Mouse (Mus musculus): ENCODE results near the gene Lrig3. TPM values are rescaled to one million over a fixed set of nuclear protein-coding genes. Genes with fewer than 3 reads are reported as not detected.

The Lrig3 gene
- polyA plus RNA-seq, 1 experiment from 2014 or later = 3.7 TPM

- Histone ChIP-seq H3K36me3 (ENCODE audit: control insufficient read depth, insufficient read depth, low read length) (no peaks in the 10 kb centered on the region), H3K4me3 (ENCODE audit: low read length) (no peak overlapping the region), H3K4me1 (ENCODE audit: control insufficient read depth, insufficient read depth, low read depth, low read length) (no peaks in the 10 kb centered on the region), H3K27me3 (replicated peaks; ENCODE audit: control insufficient read depth, insufficient read depth, low read length) (no peaks in the 10 kb centered on the region), H3K27ac (ENCODE audit: low read depth, low read length) (no peak overlapping the region), H3K4me2 (ENCODE audit: low read length) (no peak overlapping the region), H3K9me3 (ENCODE audit: control insufficient read depth, low read length) (no peaks in the 10 kb centered on the region), H3K9ac (ENCODE audit: low read depth, low read length) (no peak overlapping the region)
- WGBS = 83% methylated on average over 12 of the region's 12 CpGs
- ATAC-seq = no peak
Measured at GRCm38 (mm10) chr10:125954747-125955530, 11.0 kb upstream of the Lrig3 start.

DNA sequence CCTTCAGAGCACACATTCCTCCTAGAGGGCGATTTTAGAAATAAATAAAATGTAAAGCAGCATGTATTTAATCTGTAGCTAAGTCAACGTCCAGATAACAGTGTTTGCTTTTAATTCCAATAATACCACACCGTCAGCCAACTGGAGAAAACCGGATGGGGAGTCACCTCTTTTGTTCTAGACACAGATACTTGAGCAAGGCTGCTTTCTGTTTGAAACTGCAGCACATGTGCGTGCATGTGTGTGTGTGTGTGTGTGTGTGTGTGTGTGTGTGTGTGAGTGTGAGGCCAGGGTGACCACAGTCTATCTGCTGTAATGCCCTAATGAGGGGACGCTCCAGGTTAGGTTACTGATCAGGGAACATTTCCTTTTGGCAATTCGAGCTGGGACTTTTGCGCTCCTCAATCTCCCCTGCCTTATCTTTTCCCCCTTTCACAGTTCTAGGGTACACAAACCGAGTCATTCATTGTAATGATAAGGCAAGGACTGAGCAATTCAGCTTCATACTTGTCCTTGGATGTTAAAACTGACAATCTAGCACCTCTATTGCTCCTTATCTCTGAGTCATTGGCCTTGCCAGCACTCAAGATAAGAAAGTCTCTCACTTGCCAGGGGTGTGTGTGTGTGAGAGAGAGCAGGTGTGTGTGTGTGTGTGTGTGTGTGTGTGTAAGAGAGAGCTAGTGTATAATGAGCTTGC, 4.4 kb upstream of the Lrig3 start:
- no peak overlapping the region for H3K9ac ChIP-seq (ENCODE audit: low read depth, low read length)

GRCm38 (mm10) chr10:125964709-125965108, 1.3 kb upstream of the Lrig3 start:
- Histone ChIP-seq H3K27ac (ENCODE audit: low read depth, low read length) (no peak overlapping the region), H3K9ac (ENCODE audit: low read depth, low read length) (no peak overlapping the region), H3K4me1 (ENCODE audit: control insufficient read depth, insufficient read depth, low read depth, low read length) (peaks cover 4% of the 10 kb centered on the region), H3K9me3 (ENCODE audit: control insufficient read depth, low read length) (no peaks in the 10 kb centered on the region), H3K4me2 (ENCODE audit: low read length) (no peak overlapping the region), H3K27me3 (replicated peaks; ENCODE audit: control insufficient read depth, insufficient read depth, low read length) (no peaks in the 10 kb centered on the region), H3K36me3 (ENCODE audit: control insufficient read depth, insufficient read depth, low read length) (no peaks in the 10 kb centered on the region), H3K4me3 (ENCODE audit: low read length) (no peak overlapping the region)
- ATAC-seq = no peak
- 82% methylated on average over 3 of the region's 3 CpGs for WGBS

More for the DNA sequence above, 4.4 kb upstream of the Lrig3 start:
- no peaks in the 10 kb centered on the region for H3K9me3 ChIP-seq (ENCODE audit: control insufficient read depth, low read length)
- H3K4me1 ChIP-seq (ENCODE audit: control insufficient read depth, insufficient read depth, low read depth, low read length) = peaks cover 4% of the 10 kb centered on the region; the same call in 1 of the 2 replicates
- no peak for ATAC-seq
- H3K27ac ChIP-seq (ENCODE audit: low read depth, low read length) = no peak overlapping the region
- H3K4me3 ChIP-seq (ENCODE audit: low read length) = no peak overlapping the region
- 76% methylated on average over 9 of the region's 9 CpGs for WGBS
- H3K4me2 ChIP-seq (ENCODE audit: low read length) = no peak overlapping the region
- no peaks in the 10 kb centered on the region for H3K27me3 ChIP-seq (replicated peaks; ENCODE audit: control insufficient read depth, insufficient read depth, low read length)
- H3K36me3 ChIP-seq (ENCODE audit: control insufficient read depth, insufficient read depth, low read length) = no peaks in the 10 kb centered on the region

DNA sequence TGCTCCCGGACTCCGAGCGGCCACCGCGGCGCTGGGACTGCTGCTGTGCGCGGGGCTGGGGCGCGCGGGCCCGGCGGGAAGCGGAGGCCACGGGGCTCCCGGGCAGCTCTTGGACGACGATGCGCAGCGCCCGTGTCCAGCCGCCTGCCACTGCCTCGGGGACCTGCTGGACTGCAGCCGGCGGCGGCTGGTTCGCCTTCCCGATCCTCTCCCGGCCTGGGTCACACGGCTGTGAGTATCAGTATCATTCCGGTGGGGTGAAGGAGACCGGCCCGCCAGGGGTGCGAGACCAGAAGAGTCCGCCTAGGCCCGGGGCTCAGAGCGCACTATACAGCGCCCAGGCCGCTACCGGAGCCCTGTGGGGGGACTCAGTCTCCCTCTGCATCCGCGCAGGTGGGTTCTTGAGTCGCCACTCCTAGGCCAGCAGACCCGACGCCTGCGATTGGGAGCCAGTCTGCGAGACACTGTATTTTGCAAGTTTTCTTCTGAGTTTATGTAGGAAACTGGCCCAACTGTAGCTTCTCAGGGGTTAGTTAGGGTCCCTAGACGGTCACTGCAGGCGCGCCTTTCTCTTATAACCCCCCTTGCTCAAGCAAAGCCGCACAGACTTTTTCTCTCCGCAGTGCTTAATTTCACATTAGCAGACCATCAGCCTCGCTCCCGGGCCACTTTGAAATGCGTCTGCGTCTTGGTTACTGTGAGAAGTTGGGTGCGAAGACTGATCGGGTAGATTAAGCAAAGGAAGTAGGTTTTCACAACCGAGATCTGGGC, 698 bp downstream of the Lrig3 start:
- H3K27me3 ChIP-seq (replicated peaks; ENCODE audit: control insufficient read depth, insufficient read depth, low read length) = no peaks in the 10 kb centered on the region; the same call in 1 of the 2 replicates

GRCm38 (mm10) chr10:125967436-125968160, 1.6 kb downstream of the Lrig3 start:
- no peak for ATAC-seq
- Histone ChIP-seq H3K9me3 (ENCODE audit: control insufficient read depth, low read length) (no peaks in the 10 kb centered on the region), H3K4me1 (ENCODE audit: control insufficient read depth, insufficient read depth, low read depth, low read length) (peaks cover 7% of the 10 kb centered on the region), H3K27ac (ENCODE audit: low read depth, low read length) (peak overlapping the region; percentile 79), H3K36me3 (ENCODE audit: control insufficient read depth, insufficient read depth, low read length) (no peaks in the 10 kb centered on the region), H3K27me3 (replicated peaks; ENCODE audit: control insufficient read depth, insufficient read depth, low read length) (no peaks in the 10 kb centered on the region; the same call in 1 of the 2 replicates), H3K9ac (ENCODE audit: low read depth, low read length) (peak overlapping the region; percentile 80), H3K4me2 (ENCODE audit: low read length) (peak overlapping the region; percentile 97), H3K4me3 (ENCODE audit: low read length) (peak overlapping the region; percentile 89)
- 5% methylated on average over 14 of the region's 14 CpGs for WGBS

More for the DNA sequence above, 698 bp downstream of the Lrig3 start:
- ATAC-seq = peak; percentile 62
- H3K4me2 ChIP-seq (ENCODE audit: low read length) = peak overlapping the region; percentile 97
- H3K9me3 ChIP-seq (ENCODE audit: control insufficient read depth, low read length) = no peaks in the 10 kb centered on the region
- H3K9ac ChIP-seq (ENCODE audit: low read depth, low read length) = peak overlapping the region; percentile 80
- H3K4me3 ChIP-seq (ENCODE audit: low read length) = peak overlapping the region; percentile 89
- H3K27ac ChIP-seq (ENCODE audit: low read depth, low read length) = peak overlapping the region; percentile 79
- peaks cover 7% of the 10 kb centered on the region for H3K4me1 ChIP-seq (ENCODE audit: control insufficient read depth, insufficient read depth, low read depth, low read length)
- under 1% methylated on average over 40 of the region's 59 CpGs for WGBS
- no peaks in the 10 kb centered on the region for H3K36me3 ChIP-seq (ENCODE audit: control insufficient read depth, insufficient read depth, low read length)

GRCm38 (mm10) chr10:125968191-125969132, 2.5 kb downstream of the Lrig3 start:
- Histone ChIP-seq H3K36me3 (ENCODE audit: control insufficient read depth, insufficient read depth, low read length) (no peaks in the 10 kb centered on the region), H3K27ac (ENCODE audit: low read depth, low read length) (peak overlapping the region; percentile 51), H3K27me3 (replicated peaks; ENCODE audit: control insufficient read depth, insufficient read depth, low read length) (no peaks in the 10 kb centered on the region; the same call in 1 of the 2 replicates), H3K4me1 (ENCODE audit: control insufficient read depth, insufficient read depth, low read depth, low read length) (peaks cover 7% of the 10 kb centered on the region), H3K9ac (ENCODE audit: low read depth, low read length) (peak overlapping the region; percentile 57; the same call in 1 of the 2 replicates), H3K9me3 (ENCODE audit: control insufficient read depth, low read length) (no peaks in the 10 kb centered on the region), H3K4me2 (ENCODE audit: low read length) (peak overlapping the region; percentile 97), H3K4me3 (ENCODE audit: low read length) (peak overlapping the region; percentile 89)
- WGBS = 10% methylated on average over 16 of the region's 16 CpGs
- ATAC-seq = no peak; the same call in 1 of the 2 replicates

- Histone ChIP-seq H3K9me3 (ENCODE audit: control insufficient read depth, low read length) (no peaks in the 10 kb centered on the region), H3K4me3 (ENCODE audit: low read length) (peak overlapping the region; percentile 89), H3K4me2 (ENCODE audit: low read length) (peak overlapping the region; percentile 97), H3K27ac (ENCODE audit: low read depth, low read length) (peak overlapping the region; percentile 51; the same call in 1 of the 2 replicates), H3K9ac (ENCODE audit: low read depth, low read length) (peak overlapping the region; percentile 13), H3K4me1 (ENCODE audit: control insufficient read depth, insufficient read depth, low read depth, low read length) (peaks cover 7% of the 10 kb centered on the region), H3K36me3 (ENCODE audit: control insufficient read depth, insufficient read depth, low read length) (no peaks in the 10 kb centered on the region), H3K27me3 (replicated peaks; ENCODE audit: control insufficient read depth, insufficient read depth, low read length) (no peaks in the 10 kb centered on the region; the same call in 1 of the 2 replicates)
- 22% methylated on average over 10 of the region's 10 CpGs for WGBS
- ATAC-seq = no peak
Measured at GRCm38 (mm10) chr10:125969133-125969490, 3.1 kb downstream of the Lrig3 start.

GRCm38 (mm10) chr10:125970031-125970430, 4.1 kb downstream of the Lrig3 start:
- Histone ChIP-seq H3K27me3 (replicated peaks; ENCODE audit: control insufficient read depth, insufficient read depth, low read length) (no peaks in the 10 kb centered on the region; the same call in 1 of the 2 replicates), H3K9ac (ENCODE audit: low read depth, low read length) (no peak overlapping the region), H3K4me3 (ENCODE audit: low read length) (no peak overlapping the region), H3K4me1 (ENCODE audit: control insufficient read depth, insufficient read depth, low read depth, low read length) (peaks cover 7% of the 10 kb centered on the region), H3K27ac (ENCODE audit: low read depth, low read length) (no peak overlapping the region), H3K9me3 (ENCODE audit: control insufficient read depth, low read length) (no peaks in the 10 kb centered on the region), H3K4me2 (ENCODE audit: low read length) (no peak overlapping the region), H3K36me3 (ENCODE audit: control insufficient read depth, insufficient read depth, low read length) (no peaks in the 10 kb centered on the region)
- 84% methylated on average over 2 of the region's 2 CpGs for WGBS
- ATAC-seq = no peak
